Mouse (Mus musculus): ENCODE measurements around the gene Stpg4. TPM values are rescaled to one million over a fixed set of nuclear protein-coding genes. Genes with fewer than 3 reads are reported as not detected.
A peak's percentile ranks its signal among the peaks of the same experiment; 100 is the strongest.

The Stpg4 gene
- total RNA-seq, 2 experiments from 2014 or later: not detected

DNA sequence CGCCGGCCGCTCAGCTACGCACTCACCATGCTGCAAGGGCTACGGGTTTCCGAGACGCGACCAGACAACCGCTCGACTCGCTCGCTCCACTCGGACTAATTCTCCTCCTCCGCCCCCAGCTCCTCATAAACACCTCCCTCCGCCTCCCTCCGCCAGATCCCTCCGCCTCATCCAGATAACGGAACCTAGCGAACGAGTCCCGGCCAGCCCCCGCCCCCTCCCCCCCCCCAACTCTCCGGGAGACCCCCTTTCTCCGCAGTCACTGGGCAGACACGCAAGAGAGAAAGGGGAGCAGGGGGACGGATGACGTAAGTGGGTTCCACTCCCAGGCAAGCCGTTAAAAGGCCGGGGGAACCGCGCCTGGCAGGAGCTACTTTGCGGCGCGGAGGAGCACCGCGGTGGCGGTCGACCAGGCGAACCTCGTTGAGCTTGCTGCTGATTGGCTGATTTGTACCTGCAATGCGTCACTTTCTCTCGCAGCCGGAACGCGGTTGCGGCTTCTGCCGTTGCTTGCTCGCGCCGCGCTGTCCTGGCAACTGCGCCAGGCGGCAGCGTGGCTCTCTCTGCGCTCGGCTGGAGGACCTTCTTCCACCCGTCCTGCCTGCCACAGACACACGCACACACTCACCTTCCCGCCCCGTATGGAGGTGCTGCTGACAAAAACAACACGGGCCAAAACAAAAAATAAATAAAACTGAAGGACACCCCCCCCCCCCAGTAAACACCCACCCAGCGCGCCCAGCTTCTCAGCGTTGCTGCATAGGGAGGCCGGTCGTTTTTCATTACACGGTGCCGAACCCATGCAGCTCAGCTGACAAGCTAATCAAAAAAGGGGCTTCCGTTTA, 19.4 kb upstream of the Stpg4 start, which contains the start of gene Calm2:
Gene Calm2, minus strand, starts transcription at position 169 of the 845 bp plus-strand sequence.
- peak; percentile 98 for DNase-seq

GRCm38 (mm10) chr17:87445917-87446766, 18.6 kb upstream of the Stpg4 start:
- peak; percentile 77 for DNase-seq

DNA sequence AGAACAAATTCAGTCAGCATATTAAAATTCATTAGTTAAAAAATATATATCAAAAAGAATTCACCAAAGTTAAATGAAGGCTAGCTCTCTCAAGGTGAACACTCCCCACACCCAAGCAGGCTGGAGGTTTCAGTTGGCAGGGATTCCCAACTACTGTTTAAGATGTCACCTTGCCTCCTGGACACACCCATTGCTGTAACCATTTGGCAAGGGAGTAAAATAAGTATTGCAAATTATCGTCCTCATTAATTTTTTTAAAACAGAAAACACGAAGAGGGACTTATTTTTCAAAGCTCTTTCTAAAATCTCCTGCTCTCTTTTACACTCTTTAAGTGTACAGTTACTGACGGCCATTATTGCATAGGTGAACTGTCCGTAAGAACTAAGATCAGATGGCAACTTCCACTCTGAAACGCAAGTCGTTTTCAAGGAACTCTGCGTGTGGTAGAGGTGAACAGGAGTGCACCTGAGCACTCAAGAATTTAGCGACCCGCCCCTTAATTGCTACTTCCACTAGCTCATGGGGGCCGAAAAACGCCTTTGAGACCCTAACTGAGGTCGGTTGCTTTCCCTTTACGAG, 17.9 kb upstream of the Stpg4 start:
- DNase-seq: no peak

DNA sequence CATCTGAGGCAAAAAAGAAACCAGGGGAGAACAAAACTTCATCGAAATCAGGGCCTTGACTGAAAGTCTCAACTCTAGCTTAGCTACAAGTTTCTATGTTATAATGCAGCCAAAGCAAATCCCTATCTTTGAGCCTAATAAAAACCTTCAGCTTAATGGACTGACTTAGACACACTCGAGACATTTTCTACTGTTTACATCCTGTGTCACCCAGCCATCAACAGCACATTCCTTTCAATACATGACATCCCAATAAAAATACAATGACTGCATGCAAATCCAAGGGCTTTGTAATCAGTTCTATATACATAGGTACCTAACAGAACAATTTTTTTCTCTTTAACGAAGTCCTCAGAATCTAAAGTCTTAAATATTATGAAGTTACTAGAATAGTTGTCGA, 17.2 kb upstream of the Stpg4 start:
- no peak for DNase-seq

DNA sequence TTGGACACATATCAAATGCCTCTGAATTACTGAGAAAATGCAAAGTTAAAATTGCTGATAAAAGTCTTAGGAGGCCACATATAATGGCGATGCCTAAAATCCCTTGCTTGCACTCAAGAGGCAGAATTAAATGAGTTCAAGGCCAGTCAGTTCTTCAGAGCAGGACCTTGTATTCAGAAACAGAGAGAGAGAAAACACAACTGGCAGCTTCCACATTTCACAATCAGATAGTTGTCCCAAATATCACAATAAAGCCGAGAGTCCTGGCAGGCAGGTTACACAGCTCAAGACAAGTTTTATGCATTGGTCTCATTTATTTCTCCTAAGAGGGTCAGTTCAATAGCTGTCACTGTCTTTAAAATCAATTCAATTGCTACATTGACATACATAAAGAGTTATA, 14.0 kb upstream of the Stpg4 start:
- no peak for DNase-seq

DNA sequence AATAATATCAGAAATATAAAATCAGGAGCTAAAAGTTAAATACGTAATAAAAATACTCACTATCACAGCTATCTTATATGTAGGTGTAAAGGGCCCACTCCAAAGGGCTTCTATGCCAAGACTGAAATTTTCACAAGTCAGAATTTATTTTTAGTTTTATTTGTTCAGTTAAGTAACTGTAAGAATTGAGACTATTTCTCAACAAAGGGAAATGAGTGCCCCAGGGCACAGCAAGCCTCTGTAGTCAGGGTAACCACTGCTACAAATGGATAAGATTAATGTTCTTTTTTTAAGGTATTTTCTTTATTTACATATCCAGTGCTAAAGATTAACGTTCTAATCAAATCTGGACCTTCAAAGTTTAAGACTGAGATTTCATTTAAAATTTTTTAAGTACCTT, 11.9 kb upstream of the Stpg4 start:
- no peak for DNase-seq

DNA sequence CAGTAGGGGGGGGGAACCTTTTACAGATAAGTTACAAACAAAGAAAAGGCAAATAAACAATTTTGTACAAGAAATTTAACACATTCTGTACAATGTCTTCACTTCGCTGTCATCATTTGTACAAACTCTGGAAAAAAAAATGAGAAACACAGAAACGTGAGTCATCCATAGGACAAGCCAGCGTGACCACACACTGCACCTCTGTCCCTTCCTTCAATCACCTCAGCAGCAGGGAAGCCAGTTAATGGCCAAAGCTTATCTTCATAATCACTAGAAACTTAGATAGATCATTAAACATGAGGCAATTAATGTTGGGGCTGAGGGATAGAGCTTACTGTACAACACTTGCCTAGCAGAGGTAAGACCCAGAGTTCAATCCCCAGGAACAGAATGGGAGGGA, 6.4 kb upstream of the Stpg4 start:
- no peak for DNase-seq

DNA sequence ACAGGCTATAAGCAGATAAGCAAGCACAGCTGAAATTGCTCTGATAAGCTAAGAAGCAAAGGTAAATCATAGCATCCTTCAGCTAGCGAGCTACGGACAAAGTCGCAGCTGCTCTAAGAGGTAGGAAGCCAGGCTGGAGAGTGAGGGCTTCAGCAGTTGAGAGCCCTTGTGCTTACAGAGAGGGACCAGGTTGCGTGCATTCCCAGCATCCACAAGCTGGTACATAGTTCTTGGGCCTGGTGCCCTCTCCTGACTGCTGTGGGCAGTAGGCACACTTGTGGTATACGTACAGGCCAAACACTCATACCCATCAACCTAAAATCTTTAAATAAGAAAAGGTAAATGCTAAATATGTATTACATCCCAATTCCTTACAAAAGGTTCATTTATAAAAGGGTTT, 5.2 kb upstream of the Stpg4 start:
- no peak for DNase-seq

GRCm38 (mm10) chr17:87432314-87432713, 4.8 kb upstream of the Stpg4 start:
- DNase-seq: no peak

GRCm38 (mm10) chr17:87429431-87429830, 1.9 kb upstream of the Stpg4 start:
- DNase-seq: no peak

GRCm38 (mm10) chr17:87418082-87418481, 9.5 kb downstream of the Stpg4 start:
- DNase-seq: no peak

GRCm38 (mm10) chr17:87406646-87407045, 20.9 kb downstream of the Stpg4 start:
- DNase-seq: no peak

DNA sequence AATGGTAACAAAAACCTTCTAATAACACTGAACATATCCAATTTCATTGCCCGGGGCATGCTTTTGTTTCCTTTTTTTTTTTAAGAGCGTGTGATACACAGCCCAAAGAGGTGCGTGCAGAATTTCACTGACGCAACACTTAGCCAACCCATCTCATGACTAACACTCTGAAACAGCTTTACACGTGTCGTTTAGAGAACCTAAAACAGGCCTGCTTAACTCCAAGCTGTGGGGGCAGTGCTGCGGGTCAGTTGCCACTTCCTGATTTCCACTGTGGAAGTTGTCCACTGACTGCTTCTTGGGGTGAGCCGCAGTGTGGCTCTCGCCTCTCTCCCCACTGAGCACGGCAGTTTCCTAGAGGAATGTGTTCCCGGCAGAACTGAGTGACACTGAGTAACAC, 22.0 kb downstream of the Stpg4 start:
- DNase-seq: no peak

DNA sequence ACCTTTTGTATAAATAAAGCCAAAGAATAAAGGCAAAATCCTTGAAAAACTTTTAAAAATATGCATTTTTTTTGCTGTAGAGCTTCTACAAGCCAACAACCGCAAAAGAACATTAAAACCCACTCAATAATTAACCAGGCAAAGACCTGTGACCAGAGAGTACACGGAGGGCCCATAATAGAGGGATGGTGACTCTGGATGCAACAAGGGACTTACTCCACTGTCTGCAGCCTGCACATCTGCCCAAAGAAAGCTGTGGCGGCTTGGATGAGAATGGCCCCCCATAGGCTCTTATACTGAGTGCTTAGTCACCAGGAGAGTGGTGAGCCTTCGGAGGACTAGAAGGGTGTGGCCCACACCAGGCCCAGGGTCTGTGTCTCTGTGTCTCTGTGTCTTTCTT, 24.1 kb downstream of the Stpg4 start:
- no peak for DNase-seq

GRCm38 (mm10) chr17:87402444-87402843, 25.1 kb downstream of the Stpg4 start:
- no peak for DNase-seq

GRCm38 (mm10) chr17:87397088-87397487, 30.5 kb downstream of the Stpg4 start:
- DNase-seq: no peak

- DNase-seq: peak; percentile 74
These were observed 36.3 kb downstream of the Stpg4 start for GRCm38 (mm10) chr17:87391242-87391641.

DNA sequence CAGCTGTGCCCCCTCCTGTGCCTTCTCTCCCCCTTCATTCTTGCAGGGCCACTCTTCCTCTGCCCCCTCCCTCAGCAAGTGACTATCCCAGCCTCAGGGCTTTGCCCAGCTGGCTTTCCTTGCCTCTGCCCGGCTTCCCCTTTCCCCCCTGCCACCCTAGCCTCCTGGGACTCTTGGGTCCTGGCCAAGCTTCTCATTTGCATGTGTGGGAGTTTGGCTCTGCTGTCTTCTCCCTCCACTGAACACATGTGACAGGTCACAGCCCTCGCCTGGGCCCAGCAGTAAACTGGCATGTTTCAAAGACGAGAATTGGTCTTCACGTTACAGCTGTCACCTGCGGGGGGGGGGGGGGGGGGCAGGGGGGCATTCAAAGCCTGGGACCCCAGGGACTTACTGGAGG, 40.5 kb downstream of the Stpg4 start:
- peak; percentile 73 for DNase-seq

- no peak for DNase-seq
These were observed 41.7 kb downstream of the Stpg4 start for GRCm38 (mm10) chr17:87385835-87386234.

DNA sequence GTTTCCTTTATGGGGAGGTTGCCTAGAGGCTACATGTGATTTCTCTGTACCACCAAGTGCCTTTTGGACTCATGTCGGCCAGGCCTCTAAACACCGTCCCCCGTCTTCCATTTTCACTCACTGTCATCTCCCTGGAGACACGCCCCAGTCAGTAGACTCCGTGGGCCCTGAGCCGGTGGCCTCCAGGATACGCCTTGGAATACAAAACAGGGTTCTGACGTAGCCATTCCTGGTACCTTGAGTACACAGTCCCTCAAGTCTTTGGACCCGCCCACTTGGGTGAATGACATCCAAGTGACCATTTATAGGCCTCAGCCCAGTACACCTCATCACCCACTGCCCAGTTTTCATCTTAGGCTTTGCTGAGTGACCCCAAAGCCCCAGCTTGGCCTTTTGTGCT, 46.9 kb downstream of the Stpg4 start:
- no peak for DNase-seq

- peak; percentile 38 for DNase-seq
These were observed 47.7 kb downstream of the Stpg4 start for GRCm38 (mm10) chr17:87379821-87380220.

GRCm38 (mm10) chr17:87379160-87379624, 48.3 kb downstream of the Stpg4 start:
- DNase-seq: no peak

Data from heart, postnatal 4 days (tissue).